Mouse (Mus musculus) forebrain, postnatal 0 days (tissue): ENCODE measurements around the gene Xlr4b. TPM values are rescaled to one million over a fixed set of nuclear protein-coding genes. Genes with fewer than 3 reads are reported as not detected.
"Not testable (repeated sequence)": the region's sequence is repeated elsewhere in the genome, so short reads cannot be mapped to it uniquely, and the experiment has no call there.

ENCODE experiments used
- ATAC-seq: fragments of 200-750 bp; cut with Nextera tagmentation; 2 replicates; pipeline ENCODE4 v1.8.0; 2017; ENCODE audit warnings: mild to moderate bottlenecking, moderate library complexity
- DNase-seq: peaks from one replicate; pipeline ENCODE4 v3.0.0-alpha.2; 2015
- H3K27ac ChIP-seq: fragments of 300-500 bp; sonication (generic); 2 replicates; pipeline ENCODE4 v1.5.1; 2014; ENCODE audit warnings: low read depth, mild to moderate bottlenecking, antibody characterized with exemption, low read length, moderate library complexity, mixed read lengths
- H3K27me3 ChIP-seq: fragments of 300-500 bp; sonication (generic); 2 replicates; pipeline ENCODE4 v1.6.1; 2014; ENCODE audit warnings: mild to moderate bottlenecking, low read length, mixed read lengths; ENCODE audit not compliant: insufficient read depth
- H3K36me3 ChIP-seq: fragments of 300-500 bp; sonication (generic); 2 replicates; pipeline ENCODE4 v1.6.1; 2014; ENCODE audit warnings: mild to moderate bottlenecking, moderate library complexity; ENCODE audit not compliant: insufficient read depth
- H3K4me1 ChIP-seq: fragments of 300-500 bp; sonication (generic); 2 replicates; pipeline ENCODE4 v1.6.1; 2014; ENCODE audit warnings: antibody characterized with exemption; ENCODE audit not compliant: insufficient read depth
- H3K4me2 ChIP-seq: fragments of 300-500 bp; sonication (generic); 2 replicates; pipeline ENCODE4 v1.6.1; 2014; ENCODE audit warnings: low read depth, mild to moderate bottlenecking, moderate library complexity
- H3K4me3 ChIP-seq: fragments of 300-500 bp; sonication (generic); 2 replicates; pipeline ENCODE4 v1.5.1; 2014; ENCODE audit warnings: low read depth, low read length, mixed read lengths
- H3K9ac ChIP-seq: fragments of 300-500 bp; sonication (generic); 2 replicates; pipeline ENCODE4 v1.6.1; 2014; ENCODE audit warnings: mild to moderate bottlenecking
- H3K9me3 ChIP-seq: fragments of 300-500 bp; sonication (generic); 2 replicates; pipeline ENCODE4 v1.6.1; 2016; ENCODE audit warnings: low read length
- CTCF ChIP-seq: sonication (generic); IDR thresholded peaks from 2 replicates; pipeline ENCODE4 v1.5.1; 2016; ENCODE audit warnings: antibody characterized with exemption, control low read depth, low read depth
- WGBS: fragments of 180-500 bp; shearing (Covaris S2); extraction: QIAGEN DNeasy Blood & Tissue Kit; methylation state at CpG from one replicate; pipeline ENCODE4 v1.1.7; 2014; 5-methylcytosine and 5-hydroxymethylcytosine counted together
- polyA plus RNA-seq: library from polyadenylated mRNA; unstranded; fragments of >200 nt; fragmentation: Nextera tagmentation; extraction: Ambion mirVana; gene quantifications from 2 replicates; pipeline ENCODE4 v1.2.1, GENCODE M21; 2015
- total RNA-seq: library from RNA; depleted of rRNA; stranded (reverse); fragments of >200 nt; gene quantifications from 2 replicates; pipeline ENCODE4 v1.2.3, GENCODE M21; 2014; rRNA removed

Xlr4b gene
- total and polyA plus RNA-seq, 2 experiments from 2014 or later = 0.17 TPM; not detected in 1

DNA sequence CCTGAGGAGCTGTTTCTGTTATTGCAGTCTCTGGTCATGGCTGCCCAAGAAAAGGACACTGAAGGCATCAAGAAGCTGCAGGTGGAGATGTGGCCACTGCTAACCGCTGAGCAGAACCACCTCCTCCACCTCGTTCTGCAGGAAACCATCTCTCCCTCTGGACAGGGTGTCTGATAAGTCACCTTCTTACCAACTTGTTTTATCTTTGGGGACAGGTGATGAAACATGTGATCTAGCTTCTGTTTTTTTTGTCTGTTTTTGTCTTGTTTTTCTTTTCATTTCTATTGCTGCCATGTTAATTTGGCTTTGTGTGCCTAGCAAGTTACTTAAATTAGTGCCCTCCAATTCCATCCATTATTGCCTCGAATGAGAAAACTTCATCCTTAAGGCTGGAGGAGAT is 15.2 kb downstream of the Xlr4b start:
- H3K36me3 ChIP-seq = no peaks in the 10 kb centered on the region
- peak overlapping the region; percentile 84; the same call in 1 of the 2 replicates for H3K27ac ChIP-seq
- H3K27me3 ChIP-seq = no peaks in the 10 kb centered on the region
- DNase-seq (no peak), ATAC-seq (no peak)
- peak overlapping the region; percentile 68 for H3K9ac ChIP-seq
- no peaks in the 10 kb centered on the region for H3K4me1 ChIP-seq
- H3K4me2 ChIP-seq = peak overlapping the region; percentile 59
- TF ChIP-seq CTCF = no peak
- H3K9me3 ChIP-seq = no peaks in the 10 kb centered on the region
- peak overlapping the region; percentile 59 for H3K4me3 ChIP-seq
- 35% methylated on average over 3 of the region's 3 CpGs for WGBS

DNA sequence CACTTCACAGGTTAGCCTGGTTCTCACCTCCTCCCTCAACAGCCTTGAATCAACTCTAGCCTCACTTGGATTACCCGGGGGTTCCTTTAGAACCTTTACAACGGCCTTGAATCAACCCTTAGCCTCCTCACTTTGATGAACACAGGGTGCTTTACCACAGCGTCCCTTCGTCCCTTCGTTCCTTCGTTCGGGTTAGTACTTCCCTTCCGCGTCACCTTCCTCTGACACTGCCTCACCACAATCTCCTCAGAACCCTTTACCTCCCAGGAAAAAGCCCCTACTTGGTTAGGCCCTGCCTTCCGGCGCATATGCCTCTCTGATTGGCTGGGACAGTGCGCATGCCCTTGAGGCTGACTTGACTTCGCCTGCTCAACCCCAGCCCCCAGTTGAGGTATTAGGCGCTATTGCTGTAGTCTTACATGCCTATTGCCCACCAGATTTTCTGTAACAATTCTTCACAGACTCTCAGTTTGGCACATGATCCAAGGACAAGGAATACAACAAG is 28.7 kb downstream of the Xlr4b start, which contains the start of gene Xlr4c:
Gene Xlr4c, minus strand, starts transcription at position 310 of the 505 bp plus-strand sequence.
- 91% methylated on average over 13 of the region's 14 CpGs for WGBS

DNA sequence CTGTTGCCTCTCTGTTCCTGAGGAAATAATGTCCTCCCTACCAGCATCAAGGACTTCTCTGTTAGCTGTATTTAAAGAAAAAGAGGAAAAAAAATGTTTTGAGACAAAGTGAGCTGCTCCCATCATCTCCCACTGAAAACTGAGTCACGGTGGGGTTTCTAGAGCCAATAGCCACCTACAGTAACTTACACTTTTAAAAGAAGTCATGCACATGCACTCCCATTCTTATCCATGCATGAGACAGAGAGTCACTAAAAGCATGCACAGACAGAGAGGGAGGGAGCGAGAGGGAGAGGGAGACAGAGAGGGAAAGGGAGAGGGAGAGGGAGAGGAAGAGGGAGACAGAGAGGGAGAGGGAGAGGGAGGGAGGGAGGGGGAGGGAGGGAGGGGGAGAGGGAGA is 48.3 kb downstream of the Xlr4b start:
- H3K36me3 ChIP-seq, H3K4me1 ChIP-seq, H3K4me2 ChIP-seq, H3K9me3 ChIP-seq, H3K27ac ChIP-seq, H3K27me3 ChIP-seq, H3K4me3 ChIP-seq, H3K9ac ChIP-seq, DNase-seq, ATAC-seq: not testable (repeated sequence)
- WGBS = 97% methylated on average over 1 of the region's 2 CpGs

More for the DNA sequence above, 28.7 kb downstream of the Xlr4b start, which contains the start of gene Xlr4c:
- not testable (repeated sequence) for H3K9ac ChIP-seq, H3K4me1 ChIP-seq, H3K4me3 ChIP-seq, H3K4me2 ChIP-seq, H3K27ac ChIP-seq, DNase-seq, H3K36me3 ChIP-seq, H3K27me3 ChIP-seq, ATAC-seq, H3K9me3 ChIP-seq

DNA sequence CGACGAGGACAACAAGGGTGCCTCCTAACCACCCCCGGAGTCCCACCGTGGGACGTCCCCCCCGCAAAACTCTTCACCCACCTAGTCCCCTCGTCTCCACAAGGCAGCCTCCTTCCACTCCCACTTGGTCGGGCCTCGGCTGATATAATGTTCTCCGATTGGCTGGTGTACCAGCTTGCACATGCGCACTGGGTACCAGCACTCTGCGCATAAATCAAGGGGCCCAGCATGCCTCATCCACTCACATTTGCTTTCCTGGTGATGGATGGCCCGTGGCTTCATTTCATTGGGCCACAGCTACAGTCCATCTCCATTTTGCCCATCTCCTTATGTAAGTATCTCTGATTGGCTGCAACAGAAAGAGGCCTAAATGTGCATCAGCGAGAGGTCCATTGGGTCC is 51.1 kb downstream of the Xlr4b start, which contains the start of gene Xlr3c:
Gene Xlr3c, minus strand, starts transcription at position 121 of the 400 bp plus-strand sequence.
- DNase-seq, H3K4me1 ChIP-seq, H3K4me3 ChIP-seq, H3K9me3 ChIP-seq, H3K4me2 ChIP-seq, ATAC-seq, H3K36me3 ChIP-seq, H3K27ac ChIP-seq, H3K27me3 ChIP-seq, H3K9ac ChIP-seq: not testable (repeated sequence)
- WGBS = 91% methylated on average over 14 of the region's 14 CpGs

Other genes starting within 250 kb of the Xlr4b start
- gene Zfp185, start 227.0 kb upstream of the Xlr4b start, total RNA-seq = 0.77 and 1.9 TPM in 2 replicates
- gene Zfp185, start 227.0 kb upstream of the Xlr4b start, polyA plus RNA-seq = 0.80 and 1.2 TPM in 2 replicates
- 0.08 and 0.67 TPM in 2 replicates for gene Pnma5, start 177.2 kb upstream of the Xlr4b start, total RNA-seq
- gene Pnma5, start 177.2 kb upstream of the Xlr4b start, polyA plus RNA-seq = 0.14 and 0.22 TPM in 2 replicates
- 15.0 and 19.8 TPM in 2 replicates for gene Pnma3, start 149.5 kb upstream of the Xlr4b start, total RNA-seq
- gene Pnma3, start 149.5 kb upstream of the Xlr4b start, polyA plus RNA-seq = 2.4 and 3.4 TPM in 2 replicates
- gene Xlr4a, start 131.9 kb upstream of the Xlr4b start, total RNA-seq = not detected in 2 replicates
- 0.54 TPM in 1 of 2 replicates, not detected in the other for gene Xlr4a, start 131.9 kb upstream of the Xlr4b start, polyA plus RNA-seq
- 2.3 and 2.7 TPM in 2 replicates for gene Xlr3a, start 117.2 kb upstream of the Xlr4b start, total RNA-seq
- 1.7 and 1.9 TPM in 2 replicates for gene Xlr3a, start 117.2 kb upstream of the Xlr4b start, polyA plus RNA-seq
- gene Gm14685, start 97.3 kb upstream of the Xlr4b start, total RNA-seq = 0.77 and 2.0 TPM in 2 replicates
- gene Gm14685, start 97.3 kb upstream of the Xlr4b start, polyA plus RNA-seq = 0.73 and 0.77 TPM in 2 replicates
- not detected in 2 replicates for gene Xlr5b, start 65.5 kb upstream of the Xlr4b start, total RNA-seq
- not detected in 2 replicates for gene Xlr5b, start 65.5 kb upstream of the Xlr4b start, polyA plus RNA-seq
- 0.95 and 1.3 TPM in 2 replicates for gene DXBay18, start 64.9 kb upstream of the Xlr4b start, total RNA-seq
- gene DXBay18, start 64.9 kb upstream of the Xlr4b start, polyA plus RNA-seq = 0.30 and 0.99 TPM in 2 replicates
- gene Spin2d, start 37.3 kb upstream of the Xlr4b start, total RNA-seq = not detected in 2 replicates
- gene Spin2d, start 37.3 kb upstream of the Xlr4b start, polyA plus RNA-seq = not detected in 2 replicates
- gene Xlr3b, start 22.1 kb upstream of the Xlr4b start, total RNA-seq = 4.9 and 5.3 TPM in 2 replicates
- 5.1 and 10.8 TPM in 2 replicates for gene Xlr3b, start 22.1 kb upstream of the Xlr4b start, polyA plus RNA-seq
- gene F8a, start 14.0 kb downstream of the Xlr4b start, total RNA-seq = 20.5 and 23.7 TPM in 2 replicates
- gene F8a, start 14.0 kb downstream of the Xlr4b start, polyA plus RNA-seq = 33.0 and 34.3 TPM in 2 replicates
- not detected in 2 replicates for gene Xlr4c, start 28.8 kb downstream of the Xlr4b start, total RNA-seq
- gene Xlr4c, start 28.8 kb downstream of the Xlr4b start, polyA plus RNA-seq = 0.35 TPM in 1 of 2 replicates, not detected in the other
- not detected in 2 replicates for gene Xlr3c, start 51.1 kb downstream of the Xlr4b start, total RNA-seq
- gene Xlr3c, start 51.1 kb downstream of the Xlr4b start, polyA plus RNA-seq = 0.11 TPM in 1 of 2 replicates, not detected in the other
- not detected in 2 replicates for gene Xlr5a, start 78.6 kb downstream of the Xlr4b start, total RNA-seq
- not detected in 2 replicates for gene Xlr5a, start 78.6 kb downstream of the Xlr4b start, polyA plus RNA-seq
- gene Xlr5c, start 78.6 kb downstream of the Xlr4b start, total RNA-seq = not detected in 2 replicates
- not detected in 2 replicates for gene Xlr5c, start 78.6 kb downstream of the Xlr4b start, polyA plus RNA-seq
- gene Gm45015, start 122.5 kb downstream of the Xlr4b start, total RNA-seq = not detected in 2 replicates
- not detected in 2 replicates for gene Gm45015, start 122.5 kb downstream of the Xlr4b start, polyA plus RNA-seq
- 24.6 and 32.3 TPM in 2 replicates for gene Zfp275, start 128.3 kb downstream of the Xlr4b start, total RNA-seq
- 3.7 and 5.2 TPM in 2 replicates for gene Zfp275, start 128.3 kb downstream of the Xlr4b start, polyA plus RNA-seq
- 0.19 TPM in 1 of 2 replicates, not detected in the other for gene Gm18336, start 184.4 kb downstream of the Xlr4b start, total RNA-seq
- gene Gm18336, start 184.4 kb downstream of the Xlr4b start, polyA plus RNA-seq = 0.07 TPM in 1 of 2 replicates, not detected in the other
- gene Zfp92, start 196.8 kb downstream of the Xlr4b start, total RNA-seq = 2.3 and 4.0 TPM in 2 replicates
- gene Zfp92, start 196.8 kb downstream of the Xlr4b start, polyA plus RNA-seq = 0.54 and 0.80 TPM in 2 replicates
- not detected in 2 replicates for gene Trex2, start 221.0 kb downstream of the Xlr4b start, total RNA-seq
- gene Trex2, start 221.0 kb downstream of the Xlr4b start, polyA plus RNA-seq = not detected in 2 replicates
- 25.3 and 33.2 TPM in 2 replicates for gene Haus7, start 244.7 kb downstream of the Xlr4b start, total RNA-seq
- gene Haus7, start 244.7 kb downstream of the Xlr4b start, polyA plus RNA-seq = 50.3 and 60.8 TPM in 2 replicates